Mouse (Mus musculus): Measurements from ENCODE around the gene Tmem247. TPM values are rescaled to one million over a fixed set of nuclear protein-coding genes. Genes with fewer than 3 reads are reported as not detected.

Gene Tmem247
- total and polyA plus RNA-seq, 3 experiments = not detected

GRCm38 (mm10) chr17:86924679-86925078 lies 7.5 kb downstream of the Tmem247 start:
- TF ChIP-seq ZKSCAN1 (IDR thresholded peaks at IDR 0.05; ENCODE audit: low read depth, low read length) (no peak), NELFE (IDR thresholded peaks at IDR 0.05; ENCODE audit: low read depth, low read length) (no peak), SIN3A (IDR thresholded peaks at IDR 0.05; ENCODE audit: low read length) (no peak), E2F4 (IDR thresholded peaks at IDR 0.05; ENCODE audit: borderline replicate concordance, low read depth, low read length) (no peak), RAD21 (IDR thresholded peaks at IDR 0.05; ENCODE audit: low read depth, low read length) (no peak), RCOR1 (IDR thresholded peaks at IDR 0.05; ENCODE audit: low read depth, low read length) (no peak), POLR2AphosphoS2 (IDR thresholded peaks at IDR 0.05; ENCODE audit: low read length) (no peak), CTCF (IDR thresholded peaks at IDR 0.05 in 2 of 3, conservative IDR thresholded peaks at IDR 0.05 in 1 of 3; ENCODE audit: control insufficient read depth in 1 of 3, insufficient read depth in 1 of 3, low read depth in 2 of 3, low read length in 3 of 3, poor library complexity in 1 of 3, severe bottlenecking in 1 of 3) (no peak), CHD1 (IDR thresholded peaks at IDR 0.05; ENCODE audit: low read depth, low read length) (no peak), HCFC1 (IDR thresholded peaks at IDR 0.05; ENCODE audit: low read depth, low read length) (no peak), USF2 (IDR thresholded peaks at IDR 0.05; ENCODE audit: borderline replicate concordance in 1 of 2, insufficient read depth in 1 of 2, low read depth in 1 of 2, low read length in 2 of 2) (no peak)
- H3K36me3 ChIP-seq (ENCODE audit: control insufficient read depth in 1 of 2, insufficient read depth in 2 of 2, low read length in 2 of 2) = peaks cover 0 to 7% of the 10 kb centered on the region in 2 experiments; a peak in 2 of 4 replicates
- no peaks in the 10 kb centered on the region; a peak in 1 of 4 replicates for H3K27me3 ChIP-seq (ENCODE audit: control insufficient read depth in 1 of 2, insufficient read depth in 2 of 2, low read length in 2 of 2)

GRCm38 (mm10) chr17:86926836-86927235 lies 9.7 kb downstream of the Tmem247 start:
- Histone ChIP-seq H3K27ac (ENCODE audit: control insufficient read depth, low read depth, low read length) (peak overlapping the region; percentile 26; the same call in 1 of the 2 replicates), H3K9me3 (replicated peaks; ENCODE audit: insufficient read depth, low read length) (no peaks in the 10 kb centered on the region), H3K4me3 (ENCODE audit: control insufficient read depth in 1 of 2, insufficient read depth in 1 of 2, low read depth in 2 of 2, low read length in 2 of 2) (no peak overlapping the region), H3K4me1 (ENCODE audit: control insufficient read depth in 1 of 2, insufficient read depth in 2 of 2, low read length in 2 of 2) (peaks cover 2 to 13% of the 10 kb centered on the region in 2 experiments), H3K9ac (ENCODE audit: control insufficient read depth, low read depth, low read length, poor library complexity, severe bottlenecking) (no peak overlapping the region), H3K36me3 (ENCODE audit: control insufficient read depth in 1 of 2, insufficient read depth in 2 of 2, low read length in 2 of 2) (peaks cover 0 to 11% of the 10 kb centered on the region in 2 experiments; a peak in 2 of 4 replicates), H3K79me2 (ENCODE audit: control insufficient read depth, insufficient read depth, low read length, poor library complexity) (no peaks in the 10 kb centered on the region), H3K27me3 (ENCODE audit: control insufficient read depth in 1 of 2, insufficient read depth in 2 of 2, low read length in 2 of 2) (no peaks in the 10 kb centered on the region)
- peak; percentile 35 for DNase-seq (ENCODE audit: low read depth, low spot score)
- TF ChIP-seq TCF12 (IDR thresholded peaks at IDR 0.05; ENCODE audit: low read depth, low read length) (0 out of 2 replicates have a peak, but pooled peaks have one; percentile 13), CTCF (IDR thresholded peaks at IDR 0.05 in 2 of 3, conservative IDR thresholded peaks at IDR 0.05 in 1 of 3; ENCODE audit: control insufficient read depth in 1 of 3, insufficient read depth in 1 of 3, low read depth in 2 of 3, low read length in 3 of 3, poor library complexity in 1 of 3, severe bottlenecking in 1 of 3) (no peak), RCOR1 (IDR thresholded peaks at IDR 0.05; ENCODE audit: low read depth, low read length) (no peak), MYC (IDR thresholded peaks at IDR 0.05; ENCODE audit: low read depth, low read length) (no peak), MYB (IDR thresholded peaks at IDR 0.05; ENCODE audit: low read depth, low read length) (peak; percentile 78), ZNF384 (IDR thresholded peaks at IDR 0.05; ENCODE audit: low read depth, low read length) (peak; percentile 62), GATA1 (IDR thresholded peaks at IDR 0.05; ENCODE audit: low read depth, low read length) (peak; percentile 45; the same call in 1 of the 2 replicates), EP300 (IDR thresholded peaks at IDR 0.05; ENCODE audit: low read depth in 1 of 2, low read length in 2 of 2) (peak in 1 of 2 experiments; percentile 77; a peak in 3 of 4 replicates)

More at GRCm38 (mm10) chr17:86924679-86925078, 7.5 kb downstream of the Tmem247 start:
- H3K79me2 ChIP-seq (ENCODE audit: control insufficient read depth, insufficient read depth, low read length, poor library complexity) = no peaks in the 10 kb centered on the region
- H3K9me3 ChIP-seq (replicated peaks; ENCODE audit: insufficient read depth, low read length) = no peaks in the 10 kb centered on the region
- H3K9ac ChIP-seq (ENCODE audit: control insufficient read depth, low read depth, low read length, poor library complexity, severe bottlenecking) = no peak overlapping the region
- DNase-seq (ENCODE audit: low read depth, low spot score) = no peak
- H3K4me3 ChIP-seq (ENCODE audit: control insufficient read depth in 1 of 2, insufficient read depth in 1 of 2, low read depth in 2 of 2, low read length in 2 of 2) = no peak overlapping the region
- peaks cover 2 to 10% of the 10 kb centered on the region in 2 experiments for H3K4me1 ChIP-seq (ENCODE audit: control insufficient read depth in 1 of 2, insufficient read depth in 2 of 2, low read length in 2 of 2)
- H3K27ac ChIP-seq (ENCODE audit: control insufficient read depth, low read depth, low read length) = no peak overlapping the region

All from MEL (cell line).